Mouse (Mus musculus) kidney, postnatal 36 days (tissue): ENCODE data around the gene Bcas3.

Experiments
- DNase-seq, 2 experiments: peaks; one replicate each; pipeline ENCODE4 v3.0.0; 2021 to 2022; ENCODE audit warnings: mixed read lengths in 2 of 2

Gene Bcas3

DNA sequence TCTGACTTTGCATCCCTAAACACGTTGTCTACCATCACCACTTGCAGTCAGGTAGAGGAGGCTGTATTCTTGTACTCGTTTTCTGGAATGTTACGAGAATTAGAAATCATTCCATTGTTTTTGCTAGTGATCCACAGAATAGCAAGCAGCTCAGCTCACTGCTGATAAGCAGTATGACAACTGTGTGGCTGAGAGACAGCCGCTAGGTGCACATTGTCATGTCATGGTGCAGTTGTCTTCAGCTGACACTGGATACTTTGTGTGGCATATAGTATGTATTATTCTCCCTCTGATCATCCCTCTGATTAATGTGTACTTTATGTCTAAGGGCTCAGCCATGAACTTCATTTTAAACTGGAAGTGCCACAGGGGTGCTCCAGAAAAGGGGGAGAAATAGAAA is 190.3 kb downstream of the Bcas3 start:
- no peak for DNase-seq

DNA sequence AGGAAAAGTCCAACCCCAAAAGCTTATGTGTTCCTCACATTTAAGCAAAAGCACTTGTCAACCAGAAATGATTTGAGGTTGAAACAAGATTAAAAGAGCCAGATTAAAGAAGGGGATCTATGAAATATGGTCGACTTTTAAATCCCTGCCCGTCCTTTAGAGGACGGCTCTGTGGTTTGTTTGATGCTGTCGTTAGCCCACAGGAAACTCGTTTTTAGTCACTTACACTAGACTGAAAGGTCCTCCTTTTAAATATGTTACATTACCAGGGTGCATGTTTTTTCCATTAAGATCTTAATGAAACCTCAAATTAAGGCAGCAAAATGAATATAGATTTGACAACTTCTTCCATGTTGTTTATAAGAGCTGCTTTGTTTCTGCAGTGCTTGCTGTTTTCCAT is 192.6 kb downstream of the Bcas3 start:
- DNase-seq, result no peak

DNA sequence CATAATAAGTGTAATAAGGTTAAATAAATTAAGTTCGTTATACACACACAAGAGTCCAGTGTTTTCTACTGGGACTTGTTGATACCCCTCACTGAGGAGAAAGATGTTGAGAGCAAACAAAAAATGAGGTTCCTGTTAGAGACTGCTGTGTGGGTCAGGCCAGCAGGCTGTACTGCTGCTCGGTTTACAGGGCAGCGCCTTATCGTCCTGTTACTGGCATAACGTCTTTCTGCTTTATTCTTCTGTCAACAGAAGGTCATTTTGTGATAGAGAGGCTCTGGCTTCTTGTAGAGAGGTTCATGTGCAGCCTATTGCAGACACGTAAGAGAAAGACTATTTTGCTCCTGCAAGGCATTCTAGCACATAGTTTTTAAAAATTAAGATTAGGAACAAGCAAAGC is 195.0 kb downstream of the Bcas3 start:
- DNase-seq, result no peak

DNA sequence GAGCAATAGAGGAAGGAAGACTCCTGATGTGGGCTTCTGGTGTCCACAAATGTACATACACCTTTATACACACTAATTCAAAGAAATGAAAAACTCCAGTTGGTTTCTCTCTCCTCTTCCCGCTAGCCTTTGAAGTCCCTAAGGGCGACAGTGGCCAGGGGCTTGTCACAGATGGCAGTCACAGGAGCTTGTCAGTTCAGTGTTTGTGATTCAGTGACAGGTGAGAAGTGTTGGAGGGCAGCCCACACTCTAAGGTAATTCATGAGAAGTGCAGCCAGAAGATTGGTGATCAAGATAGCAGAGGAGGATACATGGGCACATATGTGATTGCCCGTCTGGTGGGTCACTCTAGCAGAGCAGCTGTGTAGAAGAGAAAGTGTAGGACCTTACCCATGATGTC is 196.7 kb downstream of the Bcas3 start:
- no peak for DNase-seq

DNA sequence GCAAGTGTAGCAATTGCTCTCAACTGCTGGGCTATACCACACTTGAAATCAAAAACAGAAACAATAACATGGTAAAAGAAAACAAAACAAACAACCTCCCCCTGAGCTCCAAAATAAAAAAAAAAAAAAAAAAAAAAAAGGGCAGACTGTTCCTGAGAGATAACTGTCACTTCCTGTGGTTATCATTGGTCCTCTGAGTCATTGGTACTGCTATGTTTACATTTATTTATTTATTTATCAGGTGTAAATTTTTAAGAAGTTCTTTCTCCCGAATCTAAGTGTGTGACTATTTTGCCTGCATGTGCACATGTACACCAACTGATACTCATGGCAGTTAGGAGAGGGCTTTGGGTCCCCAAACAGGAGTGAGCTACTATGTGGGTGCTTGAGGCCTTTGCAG is 202.1 kb downstream of the Bcas3 start:
- DNase-seq, result no peak

DNA sequence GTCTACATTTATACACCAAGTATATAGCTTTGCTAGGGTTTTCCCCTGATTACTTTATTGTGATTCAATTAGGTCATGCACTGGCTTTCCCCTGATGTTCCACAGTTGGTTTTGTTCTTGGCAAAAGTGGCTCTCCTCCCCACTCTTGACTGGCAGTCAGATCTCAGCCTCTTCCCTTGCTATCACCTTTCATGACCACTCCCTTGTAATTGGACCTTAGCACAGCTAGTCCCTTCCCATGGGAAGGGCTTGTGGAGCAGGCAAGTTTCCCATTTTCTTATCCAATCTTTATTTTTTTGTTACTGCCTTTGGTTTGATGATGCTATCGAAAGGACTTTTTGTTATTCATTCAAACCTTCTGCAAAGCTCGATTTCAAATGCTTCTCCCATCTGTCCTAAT is 202.8 kb downstream of the Bcas3 start:
- no peak for DNase-seq

DNA sequence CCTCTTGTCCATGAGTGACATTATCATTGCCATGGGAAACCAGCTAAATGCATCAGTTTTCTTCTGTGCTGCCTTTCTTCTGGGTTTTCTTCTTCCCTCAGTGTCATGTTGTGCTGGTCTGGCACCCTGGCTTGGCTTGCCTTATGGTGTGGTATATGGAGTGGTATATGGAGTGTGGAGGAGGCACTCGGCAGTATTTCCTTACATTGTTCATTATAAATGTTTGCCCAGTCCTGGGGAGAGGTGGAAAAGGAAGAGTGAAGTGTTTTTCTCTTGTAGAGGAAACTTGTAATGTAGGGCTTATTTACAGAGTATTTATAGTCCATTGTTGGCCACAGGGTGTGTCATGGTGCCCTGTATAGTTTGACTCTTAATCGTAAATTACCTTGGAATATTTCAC is 212.1 kb downstream of the Bcas3 start:
- DNase-seq, result no peak

DNA sequence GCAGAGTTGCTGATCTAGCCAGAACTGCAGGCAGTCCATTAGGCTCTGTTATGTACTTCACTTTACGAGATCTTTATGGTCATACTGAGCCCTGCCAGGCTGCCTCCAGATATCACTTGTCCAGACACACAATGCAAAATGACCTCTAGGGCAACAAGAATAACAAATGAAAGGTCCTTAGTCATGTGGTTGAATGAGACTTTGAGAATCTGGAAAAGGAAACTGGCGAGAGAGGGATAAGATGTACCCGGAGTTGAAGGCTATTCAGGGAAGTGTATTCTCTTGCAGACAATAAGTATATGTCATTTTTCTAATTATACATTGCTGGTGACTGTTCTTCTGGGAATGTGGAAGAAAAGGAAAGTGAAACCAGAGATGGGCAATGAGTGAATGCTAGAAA is 218.1 kb downstream of the Bcas3 start:
- DNase-seq, result peak in 1 of 2 experiments; percentile 17

DNA sequence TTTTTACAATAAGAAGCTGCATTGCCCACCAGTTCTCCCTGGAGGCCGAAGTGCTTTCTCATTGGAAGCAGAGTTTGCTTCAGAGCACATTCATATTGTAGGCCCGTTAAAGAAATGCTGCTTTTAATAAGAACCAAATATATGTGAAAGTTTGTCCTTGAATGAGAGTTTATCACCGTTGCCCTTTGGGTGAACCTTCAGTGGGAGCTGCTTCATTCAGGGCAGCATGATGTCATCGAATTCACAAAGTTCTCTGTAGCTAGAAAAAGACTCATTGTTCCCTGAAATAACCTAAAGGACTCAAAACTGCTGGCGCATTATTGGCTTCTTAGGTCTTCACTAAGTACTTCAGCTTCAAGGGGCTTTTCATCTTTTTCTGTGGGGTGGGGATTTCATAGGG is 219.0 kb downstream of the Bcas3 start:
- DNase-seq, result peak in 1 of 2 experiments; percentile 18

DNA sequence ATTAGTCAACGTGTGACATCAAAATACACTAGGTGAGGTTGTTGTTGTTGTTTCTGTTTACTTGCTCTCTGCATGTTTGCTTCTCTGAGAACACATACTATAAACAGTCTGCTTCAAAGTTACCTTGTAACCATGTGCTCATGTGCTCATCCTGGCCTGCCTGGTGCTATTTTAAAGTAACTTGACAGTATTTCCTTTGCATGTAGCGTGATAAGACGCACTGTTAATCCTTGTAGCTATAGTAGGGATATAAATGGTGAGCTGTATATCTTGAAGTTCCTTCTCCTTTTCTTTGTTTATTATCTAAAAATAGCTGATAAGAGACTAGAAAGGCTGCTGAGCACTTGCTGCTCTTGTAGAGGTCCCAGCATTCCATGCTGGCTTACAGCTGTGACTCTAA is 219.6 kb downstream of the Bcas3 start:
- DNase-seq, result no peak

DNA sequence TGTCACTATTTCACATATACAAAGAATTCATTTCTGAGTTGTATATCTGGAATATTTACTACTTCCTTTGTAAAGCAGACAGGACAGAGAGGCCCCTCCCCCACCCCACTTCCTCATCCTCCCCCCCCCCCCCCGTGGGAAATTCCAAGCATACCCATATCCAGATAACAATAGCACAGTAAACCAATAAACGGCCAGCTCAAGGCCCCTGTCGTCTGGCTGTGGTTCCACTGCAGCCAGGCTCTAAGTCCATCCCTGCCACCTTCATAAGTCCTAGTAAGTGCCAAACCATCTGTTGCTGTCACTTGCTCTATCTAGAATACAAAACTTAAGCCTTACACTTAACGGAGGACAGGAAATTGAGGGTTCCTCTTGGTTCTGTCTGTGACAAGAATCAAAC is 221.5 kb downstream of the Bcas3 start:
- DNase-seq, result peak; percentile 42 to 73

DNA sequence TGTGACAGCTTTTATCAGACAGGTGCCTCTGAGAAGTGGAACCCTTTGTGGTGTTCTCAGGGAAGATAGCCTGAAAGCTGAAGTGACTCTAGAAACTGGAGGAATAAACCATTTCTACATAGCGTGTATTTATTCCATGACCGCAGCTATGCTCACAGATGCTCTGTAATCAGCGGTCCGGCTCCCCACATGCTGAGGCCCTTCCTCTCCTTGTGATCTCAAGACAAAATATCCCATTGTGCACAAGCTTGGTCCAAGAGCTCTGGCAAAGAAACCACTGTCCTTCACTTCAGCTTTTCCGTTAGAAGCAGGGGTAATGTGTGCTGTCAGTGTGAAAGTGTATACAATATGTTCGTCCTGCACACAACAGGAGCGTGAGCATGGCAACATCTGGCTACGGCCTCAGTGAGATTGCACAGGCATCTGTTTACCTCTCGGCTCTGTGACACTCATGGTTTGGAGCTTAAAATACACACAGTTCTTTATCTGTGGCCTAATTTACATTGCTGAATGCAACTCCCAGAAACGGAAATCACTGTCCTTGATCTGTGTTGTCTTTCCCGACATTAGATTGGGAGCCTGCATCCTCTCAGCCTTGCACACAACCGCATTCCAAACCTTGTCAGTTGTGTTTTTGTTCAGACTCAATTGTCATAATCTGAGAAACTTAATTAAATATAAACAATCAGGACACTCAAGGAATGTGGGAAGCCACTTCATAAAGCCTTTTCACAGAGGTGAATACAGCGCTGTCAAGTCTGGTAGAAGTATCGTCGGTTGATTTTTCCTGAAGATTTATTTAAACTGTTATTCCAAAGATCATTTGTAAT is 225.1 kb downstream of the Bcas3 start:
- no peak for DNase-seq

DNA sequence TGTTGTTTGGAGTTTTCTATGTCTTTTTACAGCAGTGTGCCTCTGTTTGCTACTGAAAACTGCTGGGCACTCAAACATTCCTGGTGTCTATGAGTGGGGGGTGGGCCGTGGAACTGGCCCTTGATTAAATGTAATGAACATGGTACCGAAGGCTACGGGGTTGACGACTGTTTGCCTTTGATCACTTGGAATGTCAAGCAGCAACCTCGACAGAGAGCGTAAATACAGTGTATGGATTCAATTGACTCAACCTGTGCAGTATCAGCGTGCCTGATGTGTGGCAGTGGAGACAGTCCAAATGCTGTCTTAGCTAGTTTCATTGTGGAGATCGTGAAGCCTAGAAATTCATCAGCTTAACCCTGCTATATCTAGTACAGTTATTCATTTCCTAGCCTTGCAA is 231.1 kb downstream of the Bcas3 start:
- DNase-seq, result no peak

DNA sequence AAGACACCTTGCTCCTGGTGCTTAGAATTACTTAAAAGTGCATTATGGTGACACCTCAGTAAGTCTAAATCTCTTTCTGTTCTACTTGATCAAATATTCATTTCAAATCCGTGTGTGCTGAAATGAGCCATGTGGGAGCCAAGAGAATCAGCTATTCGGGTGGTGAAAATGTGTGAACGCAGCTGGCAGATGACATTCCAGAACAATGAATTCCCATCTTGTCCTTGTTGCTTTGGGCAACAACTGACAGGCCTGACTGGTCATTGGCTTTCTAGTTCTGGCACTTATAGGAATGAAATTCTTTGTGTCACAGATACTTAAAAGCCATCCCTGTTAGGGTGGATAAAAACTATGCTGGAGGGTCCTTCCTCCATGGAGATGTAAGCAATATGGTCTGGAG is 240.7 kb downstream of the Bcas3 start:
- no peak for DNase-seq

DNA sequence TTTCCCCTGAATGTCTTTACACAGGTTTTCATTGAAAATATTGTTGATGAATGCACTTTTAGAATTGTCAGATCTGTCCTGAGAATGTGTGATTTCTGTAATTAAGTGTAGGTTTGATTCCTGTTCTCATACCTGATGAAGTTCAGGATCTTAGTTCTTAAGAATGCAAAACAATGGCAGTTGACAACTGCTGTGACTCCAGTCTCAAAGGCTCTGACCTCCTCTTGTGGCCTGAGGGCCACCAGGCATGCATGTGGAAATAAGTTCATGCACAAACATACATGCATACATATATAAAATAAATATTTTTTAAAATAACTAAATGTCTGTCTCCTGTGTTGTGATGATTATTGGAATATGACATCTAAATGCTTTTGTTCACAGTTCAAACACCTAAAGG is 246.3 kb downstream of the Bcas3 start:
- no peak for DNase-seq

DNA sequence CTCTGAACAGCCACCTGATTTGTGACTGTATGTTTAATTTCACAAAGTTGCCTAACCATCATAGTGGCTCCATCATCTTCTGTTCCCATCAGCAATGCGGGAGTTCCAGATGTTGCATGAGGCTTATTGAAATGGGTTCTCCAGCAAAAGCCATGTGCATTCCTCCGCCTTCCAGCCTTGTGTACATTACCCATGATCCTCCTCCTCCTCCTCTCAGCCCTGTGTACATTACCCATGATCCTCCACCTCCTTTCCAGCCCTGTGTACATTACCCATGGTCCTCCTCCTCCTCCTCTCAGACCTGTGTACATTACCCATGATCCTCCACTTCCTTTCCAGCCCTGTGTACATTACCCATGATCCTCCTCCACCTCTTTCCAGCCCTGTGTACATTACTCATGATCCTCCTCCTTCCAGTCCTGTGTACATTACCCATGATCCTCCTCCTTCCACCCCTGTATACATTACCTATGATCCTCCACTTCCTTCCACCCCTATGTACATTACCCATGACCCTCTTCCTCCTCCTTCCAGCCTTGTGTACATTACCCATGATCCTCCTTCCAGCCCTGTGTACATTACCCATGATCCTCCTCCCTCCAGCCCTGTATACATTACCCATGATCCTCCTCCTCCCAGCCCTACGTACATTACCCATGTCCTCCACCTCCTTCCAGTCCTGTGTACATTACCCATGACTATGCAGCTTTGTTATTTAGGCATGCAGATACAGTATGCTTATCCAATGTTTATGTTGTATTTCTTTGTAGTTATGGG is 250.8 kb downstream of the Bcas3 start:
- no peak for DNase-seq

DNA sequence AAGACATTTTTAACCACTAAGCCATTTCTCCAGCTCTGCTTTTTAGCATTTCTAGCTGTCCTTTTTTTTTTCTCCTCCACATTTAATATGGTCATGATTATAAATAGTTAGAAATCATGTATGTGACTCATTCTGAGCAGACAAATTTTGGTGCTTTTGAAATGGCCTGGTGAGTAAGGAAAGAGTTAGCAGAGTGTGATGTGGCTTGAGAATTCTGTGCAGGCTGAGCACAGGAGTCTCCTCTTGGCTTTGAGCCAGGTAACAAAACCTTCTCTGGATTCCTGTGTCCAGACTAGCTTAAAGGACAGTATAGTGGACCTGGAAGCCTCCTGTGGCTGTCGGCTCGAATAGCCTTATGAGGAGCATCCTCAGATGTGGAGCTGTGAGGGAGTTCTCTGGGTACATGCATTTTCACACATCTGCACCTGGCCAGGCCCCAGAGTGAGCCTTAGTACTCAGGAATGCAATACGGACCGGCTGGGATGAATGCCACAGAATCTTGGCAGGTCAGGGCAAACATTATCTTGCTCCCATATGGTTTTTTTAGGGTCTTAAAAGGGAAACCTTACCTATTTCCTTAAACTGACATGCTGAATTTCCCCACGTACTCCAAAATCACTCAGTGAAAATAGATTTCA is 256.5 kb downstream of the Bcas3 start:
- DNase-seq, result peak in 1 of 2 experiments; percentile 5

DNA sequence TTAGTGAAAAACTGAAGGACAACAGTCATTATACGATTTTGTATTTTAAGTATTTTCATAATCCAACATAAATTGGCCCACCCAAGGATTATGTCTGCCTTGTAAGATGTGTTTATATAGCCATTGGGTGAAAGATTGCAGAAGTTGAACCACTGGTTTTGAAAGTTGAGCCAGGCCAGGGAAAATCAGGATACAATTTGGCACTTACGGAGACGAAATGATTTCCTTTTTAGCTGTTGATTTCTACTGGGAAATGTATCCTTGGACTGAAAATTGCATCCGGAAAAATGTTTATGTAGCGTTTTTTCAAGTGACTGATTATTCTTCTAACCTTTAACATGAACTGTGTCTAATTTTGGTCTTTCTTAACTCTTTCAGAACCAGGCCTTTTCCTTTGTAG is 260.1 kb downstream of the Bcas3 start:
- DNase-seq, result no peak

DNA sequence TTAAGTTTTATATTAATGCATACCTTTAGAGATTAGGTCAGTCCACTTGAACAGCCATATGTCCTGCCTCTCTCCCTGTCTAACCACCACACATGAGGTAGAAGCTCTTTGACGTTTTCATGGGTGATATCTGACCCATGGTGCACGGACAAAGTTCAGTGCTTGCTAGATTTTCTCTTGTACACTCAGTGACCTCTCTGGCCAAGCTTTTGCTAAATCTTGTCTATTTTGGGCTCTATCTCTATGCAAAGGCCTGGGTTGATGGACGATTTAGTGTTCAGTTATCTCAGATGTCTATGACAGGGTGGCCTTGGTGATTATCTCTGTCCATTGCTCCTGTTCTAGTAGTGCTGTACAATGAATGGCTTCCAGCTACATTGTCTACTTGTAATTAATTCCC is 260.6 kb downstream of the Bcas3 start:
- DNase-seq, result peak in 1 of 2 experiments; percentile 22

DNA sequence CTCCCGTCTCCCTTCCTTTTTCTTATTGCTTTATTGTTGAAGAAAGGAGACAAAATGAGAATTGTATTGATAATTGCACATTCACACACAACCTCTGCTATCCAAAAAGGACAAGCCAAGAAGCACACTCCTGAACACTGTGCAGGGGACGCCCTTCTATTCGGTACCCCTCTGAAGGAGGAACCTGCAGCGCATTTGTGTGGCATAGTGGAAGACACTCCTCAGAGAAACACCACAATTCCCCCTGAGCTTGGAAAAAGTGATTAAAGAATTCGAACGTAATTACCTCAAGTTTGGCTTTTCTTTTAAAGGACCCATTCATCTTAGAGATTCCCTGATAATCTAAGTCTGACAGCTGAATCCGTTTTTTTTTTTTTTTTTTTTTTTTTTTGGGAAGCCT is 261.5 kb downstream of the Bcas3 start:
- DNase-seq, result no peak

DNA sequence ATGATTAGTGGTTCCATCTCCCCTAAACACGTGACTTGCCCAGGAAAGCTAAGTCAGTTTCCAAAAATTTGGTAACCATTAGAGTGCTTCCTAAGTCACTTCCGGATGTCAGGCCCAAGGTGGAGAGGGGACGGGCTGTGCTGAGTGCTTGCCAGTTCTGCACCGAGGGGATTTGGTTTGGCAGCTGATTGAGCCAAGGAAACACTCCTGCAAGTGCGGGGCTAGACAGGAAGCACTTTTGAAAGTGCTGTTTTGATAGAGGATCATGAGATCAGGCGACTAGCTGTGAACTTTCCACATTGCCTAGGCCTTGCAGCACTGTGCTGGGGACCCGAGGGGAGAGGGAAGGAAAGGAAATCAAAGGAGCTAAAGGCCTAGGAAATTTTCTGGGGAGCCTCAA is 262.5 kb downstream of the Bcas3 start:
- peak; percentile 64 to 85 for DNase-seq

DNA sequence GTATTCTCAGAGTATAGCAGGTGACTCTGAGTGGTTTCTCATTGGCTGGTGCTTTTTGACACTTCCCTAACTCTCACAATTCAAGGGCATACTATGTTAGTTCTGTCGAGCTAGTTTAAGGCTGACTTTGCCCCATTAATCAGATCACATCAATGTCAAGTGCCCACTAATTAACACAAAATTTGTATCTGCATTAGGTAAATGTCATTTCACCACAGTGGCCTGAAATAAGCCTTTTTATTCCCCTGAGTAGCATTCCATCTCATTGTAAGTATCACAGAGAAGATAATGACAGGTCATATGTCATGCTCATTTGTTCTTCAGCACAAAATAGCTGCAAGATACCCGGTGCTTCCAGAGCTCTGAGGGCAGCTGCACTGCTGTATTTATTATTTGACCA is 268.5 kb downstream of the Bcas3 start:
- DNase-seq, result no peak

DNA sequence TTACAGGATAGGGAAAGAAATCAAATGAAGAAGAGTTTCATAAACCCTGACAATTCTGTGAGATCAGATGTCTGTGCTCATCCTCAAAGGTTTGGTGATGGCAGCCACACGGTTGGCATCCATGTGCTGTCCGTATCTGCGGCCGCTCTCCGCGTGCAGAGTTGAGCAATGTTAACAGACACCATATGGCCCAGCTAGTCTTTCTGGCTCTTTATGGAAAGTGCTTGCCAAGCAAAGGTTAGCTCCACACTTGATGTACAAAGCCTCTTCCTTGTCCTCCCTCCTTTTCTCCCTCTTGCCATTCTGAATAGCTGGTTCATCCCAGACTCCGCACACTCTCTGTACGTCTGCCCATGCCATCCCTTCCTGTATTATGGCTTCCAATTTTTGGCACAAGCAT is 269.0 kb downstream of the Bcas3 start:
- DNase-seq, result no peak

DNA sequence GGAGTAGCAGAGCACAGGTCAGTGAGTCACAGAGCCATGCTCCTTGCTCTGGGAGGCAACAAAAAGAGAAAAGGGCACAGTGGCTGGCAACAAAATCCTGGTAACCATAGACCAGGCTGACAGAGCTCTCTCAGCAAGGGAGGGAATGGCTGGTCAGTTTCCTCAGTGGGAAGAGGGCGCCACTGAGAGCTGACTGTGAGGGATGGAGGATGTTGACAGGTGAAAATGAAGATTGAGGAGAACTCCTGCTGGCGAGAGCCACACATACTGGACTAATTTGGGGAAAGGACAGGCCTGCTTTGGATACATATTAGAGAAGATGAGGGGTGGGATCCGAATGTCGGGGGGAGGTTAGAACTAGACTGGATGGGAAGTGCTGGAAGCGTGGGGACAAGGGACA is 272.2 kb downstream of the Bcas3 start:
- DNase-seq, result no peak
